Mouse (Mus musculus) heart, embryonic 10.5 days (tissue): ENCODE data around the gene Mylk. TPM values are rescaled to one million over a fixed set of nuclear protein-coding genes. Genes with fewer than 3 reads are reported as not detected.
"Not testable (repeated sequence)": the region's sequence is repeated elsewhere in the genome, so short reads cannot be mapped to it uniquely, and the experiment has no call there.

Experiments used
- DNase-seq: peaks from one replicate; pipeline ENCODE4 v3.0.0-alpha.2; 2017; ENCODE audit warnings: low spot score
- H3K27ac ChIP-seq: fragments of 300-500 bp; sonication (generic); 2 replicates; pipeline ENCODE4 v1.5.1; 2016; ENCODE audit warnings: mild to moderate bottlenecking
- H3K27me3 ChIP-seq: fragments of 300-500 bp; sonication (generic); 2 replicates; pipeline ENCODE4 v1.6.1; 2016; ENCODE audit warnings: mild to moderate bottlenecking; ENCODE audit not compliant: poor library complexity, insufficient read depth, severe bottlenecking
- H3K36me3 ChIP-seq: fragments of 300-500 bp; sonication (generic); 2 replicates; pipeline ENCODE4 v1.6.1; 2016; ENCODE audit warnings: mild to moderate bottlenecking, moderate library complexity
- H3K4me1 ChIP-seq: fragments of 300-500 bp; sonication (generic); 2 replicates; pipeline ENCODE4 v1.6.1; 2016; ENCODE audit warnings: mild to moderate bottlenecking
- H3K4me3 ChIP-seq: fragments of 300-500 bp; sonication (generic); 2 replicates; pipeline ENCODE4 v1.5.1; 2016; ENCODE audit warnings: mild to moderate bottlenecking, moderate library complexity
- H3K9me3 ChIP-seq: fragments of 300-500 bp; sonication (generic); 2 replicates; pipeline ENCODE4 v1.6.1; 2016; ENCODE audit warnings: mild to moderate bottlenecking, moderate library complexity
- WGBS: fragments of 180-500 bp; shearing (Covaris S2); methylation state at CpG from one replicate; pipeline ENCODE4 v1.1.7; 2016; 5-methylcytosine and 5-hydroxymethylcytosine counted together
- polyA plus RNA-seq: library from polyadenylated mRNA; unstranded; fragments of >200 nt; fragmentation: Nextera tagmentation; extraction: Ambion mirVana; gene quantifications from 2 replicates; pipeline ENCODE4 v1.2.1, GENCODE M21; 2016

The Mylk gene
- polyA plus RNA-seq, 1 experiment from 2014 or later = 3.6 TPM

- Histone ChIP-seq H3K4me3 (no peak overlapping the region), H3K36me3 (no peaks in the 10 kb centered on the region), H3K27ac (no peak overlapping the region), H3K4me1 (no peaks in the 10 kb centered on the region), H3K9me3 (no peaks in the 10 kb centered on the region), H3K27me3 (peaks cover 3% of the 10 kb centered on the region; the same call in 1 of the 2 replicates)
- WGBS = 87% methylated on average over 5 of the region's 5 CpGs
- DNase-seq = no peak
Observed at GRCm38 (mm10) chr16:34783536-34783935, 38.5 kb downstream of the Mylk start.

- no peak for DNase-seq
- no peak overlapping the region for H3K27ac ChIP-seq
- no peak overlapping the region for H3K4me3 ChIP-seq
- WGBS = 53% methylated on average over 4 of the region's 4 CpGs
- peaks cover 3% of the 10 kb centered on the region; the same call in 1 of the 2 replicates for H3K27me3 ChIP-seq
- no peaks in the 10 kb centered on the region for H3K36me3 ChIP-seq
- H3K4me1 ChIP-seq = no peaks in the 10 kb centered on the region
- H3K9me3 ChIP-seq = no peaks in the 10 kb centered on the region
Observed at GRCm38 (mm10) chr16:34784675-34785074, 39.7 kb downstream of the Mylk start.

GRCm38 (mm10) chr16:34792555-34792954 lies 47.5 kb downstream of the Mylk start:
- WGBS = 42% methylated on average over 1 of the region's 1 CpGs
- Histone ChIP-seq H3K4me1 (peaks cover 27% of the 10 kb centered on the region), H3K27ac (peak overlapping the region; percentile 6; the same call in 1 of the 2 replicates), H3K36me3 (no peaks in the 10 kb centered on the region), H3K4me3 (no peak overlapping the region), H3K9me3 (no peaks in the 10 kb centered on the region), H3K27me3 (no peaks in the 10 kb centered on the region)
- no peak for DNase-seq

- Histone ChIP-seq H3K36me3 (no peaks in the 10 kb centered on the region), H3K27me3 (no peaks in the 10 kb centered on the region), H3K4me1 (peaks cover 27% of the 10 kb centered on the region), H3K27ac (peak overlapping the region; percentile 6; the same call in 1 of the 2 replicates), H3K4me3 (no peak overlapping the region), H3K9me3 (no peaks in the 10 kb centered on the region)
- WGBS = 49% methylated on average over 5 of the region's 5 CpGs
- no peak for DNase-seq
Observed at GRCm38 (mm10) chr16:34793000-34793399, 48.0 kb downstream of the Mylk start.

GRCm38 (mm10) chr16:34801222-34801621 lies 56.2 kb downstream of the Mylk start:
- 80% methylated on average over 5 of the region's 5 CpGs for WGBS
- DNase-seq = no peak

GRCm38 (mm10) chr16:34804286-34805010 lies 59.4 kb downstream of the Mylk start:
- WGBS = 42% methylated on average over 11 of the region's 11 CpGs
- Histone ChIP-seq H3K4me3 (no peak overlapping the region), H3K27me3 (peaks cover 22% of the 10 kb centered on the region; the same call in 1 of the 2 replicates), H3K36me3 (no peaks in the 10 kb centered on the region), H3K27ac (0 out of 2 replicates have a peak overlapping the region, but pooled peaks have one; percentile 13), H3K9me3 (no peaks in the 10 kb centered on the region), H3K4me1 (peaks cover 35% of the 10 kb centered on the region)
- no peak for DNase-seq

More at GRCm38 (mm10) chr16:34801222-34801621, 56.2 kb downstream of the Mylk start:
- 0 out of 2 replicates have a peak, but pooled peaks cover 6% of the 10 kb centered on the region for H3K4me1 ChIP-seq
- no peaks in the 10 kb centered on the region for H3K9me3 ChIP-seq
- H3K27me3 ChIP-seq = peaks cover 6% of the 10 kb centered on the region; the same call in 1 of the 2 replicates
- no peak overlapping the region for H3K4me3 ChIP-seq
- H3K27ac ChIP-seq = no peak overlapping the region
- H3K36me3 ChIP-seq = no peaks in the 10 kb centered on the region

GRCm38 (mm10) chr16:34806883-34807767 lies 62.1 kb downstream of the Mylk start:
- 22% methylated on average over 16 of the region's 16 CpGs for WGBS
- Histone ChIP-seq H3K27ac (0 out of 2 replicates have a peak overlapping the region, but pooled peaks have one; percentile 32), H3K4me3 (peak overlapping the region; percentile 15; the same call in 1 of the 2 replicates), H3K4me1 (peaks cover 39% of the 10 kb centered on the region), H3K36me3 (no peaks in the 10 kb centered on the region), H3K27me3 (peaks cover 15% of the 10 kb centered on the region; the same call in 1 of the 2 replicates), H3K9me3 (no peaks in the 10 kb centered on the region)
- DNase-seq = no peak

GRCm38 (mm10) chr16:34807768-34808275 lies 62.8 kb downstream of the Mylk start:
- 0 out of 2 replicates have a peak overlapping the region, but pooled peaks have one; percentile 52 for H3K27ac ChIP-seq
- H3K27me3 ChIP-seq = peaks cover 15% of the 10 kb centered on the region; the same call in 1 of the 2 replicates
- H3K4me3 ChIP-seq = no peak overlapping the region
- no peaks in the 10 kb centered on the region for H3K36me3 ChIP-seq
- H3K4me1 ChIP-seq = peaks cover 40% of the 10 kb centered on the region
- no peak for DNase-seq
- no peaks in the 10 kb centered on the region for H3K9me3 ChIP-seq
- whole genome bisulfite sequencing = 40% methylated on average over 11 of the region's 11 CpGs

GRCm38 (mm10) chr16:34812165-34812564 lies 67.2 kb downstream of the Mylk start:
- WGBS = 60% methylated on average over 2 of the region's 2 CpGs
- DNase-seq = no peak
- no peak overlapping the region for H3K4me3 ChIP-seq
- no peaks in the 10 kb centered on the region for H3K9me3 ChIP-seq
- no peaks in the 10 kb centered on the region for H3K36me3 ChIP-seq
- H3K4me1 ChIP-seq = peaks cover 28% of the 10 kb centered on the region
- no peak overlapping the region for H3K27ac ChIP-seq
- H3K27me3 ChIP-seq = peaks cover 11% of the 10 kb centered on the region; the same call in 1 of the 2 replicates

- not testable (repeated sequence) for H3K9me3 ChIP-seq, H3K36me3 ChIP-seq, DNase-seq, H3K4me3 ChIP-seq, H3K27me3 ChIP-seq, H3K27ac ChIP-seq
- H3K4me1 ChIP-seq = peaks cover 18% of the 10 kb centered on the region
Observed at GRCm38 (mm10) chr16:34813161-34813560, 68.2 kb downstream of the Mylk start.

GRCm38 (mm10) chr16:34813570-34813969 lies 68.6 kb downstream of the Mylk start:
- Histone ChIP-seq H3K4me3 (no peak overlapping the region), H3K9me3 (no peaks in the 10 kb centered on the region), H3K4me1 (peaks cover 14% of the 10 kb centered on the region; the same call in 1 of the 2 replicates), H3K27ac (no peak overlapping the region), H3K36me3 (no peaks in the 10 kb centered on the region), H3K27me3 (no peaks in the 10 kb centered on the region)
- DNase-seq = no peak
- WGBS = 71% methylated on average over 3 of the region's 3 CpGs

GRCm38 (mm10) chr16:34814612-34815011 lies 69.6 kb downstream of the Mylk start:
- DNase-seq = no peak
- WGBS = 84% methylated on average over 7 of the region's 7 CpGs
- H3K9me3 ChIP-seq = no peaks in the 10 kb centered on the region
- H3K27ac ChIP-seq = no peak overlapping the region
- 0 out of 2 replicates have a peak, but pooled peaks cover 4% of the 10 kb centered on the region for H3K4me1 ChIP-seq
- no peaks in the 10 kb centered on the region for H3K36me3 ChIP-seq
- H3K4me3 ChIP-seq = no peak overlapping the region
- H3K27me3 ChIP-seq = no peaks in the 10 kb centered on the region
